Mouse (Mus musculus): ENCODE measurements at regions not wholly inside any gene's neighbourhood (a gene's known extent, or its start where the extent isn't known, plus 50 kb on each side); places are given as distances from the start of the nearest gene placed in this dataset.

GRCm38 (mm10) chr10:96692821-96693220, 76.0 kb downstream of the Btg1 start:
- peak overlapping the region; percentile 59; the same call in 1 of the 2 replicates for H3K27ac ChIP-seq (ENCODE audit: insufficient read depth, low read depth, low read length)
- 68% methylated on average over 7 of the region's 7 CpGs for whole genome bisulfite sequencing
- H3K4me3 ChIP-seq (ENCODE audit: insufficient read depth, low read depth, low read length), result no peak overlapping the region
- no peaks in the 10 kb centered on the region for H3K36me3 ChIP-seq (ENCODE audit: control insufficient read depth, insufficient read depth, low read length)
- no peaks in the 10 kb centered on the region for H3K27me3 ChIP-seq (replicated peaks; ENCODE audit: control insufficient read depth, insufficient read depth, low read length)
- peaks cover 24% of the 10 kb centered on the region for H3K4me1 ChIP-seq (ENCODE audit: control insufficient read depth, insufficient read depth, low read length)
- TF ChIP-seq CTCF (conservative IDR thresholded peaks at IDR 0.05; ENCODE audit: insufficient read depth, insufficient read length, low read depth, low read length) (no peak), POLR2A (IDR thresholded peaks at IDR 0.05; ENCODE audit: low read depth, low read length) (no peak)
- DNase-seq, result no peak

GRCm38 (mm10) chr10:96693766-96694165, 77.0 kb downstream of the Btg1 start:
- H3K36me3 ChIP-seq (ENCODE audit: control insufficient read depth, insufficient read depth, low read length), result no peaks in the 10 kb centered on the region
- TF ChIP-seq POLR2A (IDR thresholded peaks at IDR 0.05; ENCODE audit: low read depth, low read length) (no peak), CTCF (conservative IDR thresholded peaks at IDR 0.05; ENCODE audit: insufficient read depth, insufficient read length, low read depth, low read length) (no peak)
- no peak overlapping the region for H3K4me3 ChIP-seq (ENCODE audit: insufficient read depth, low read depth, low read length)
- DNase-seq, result no peak
- no peak overlapping the region for H3K27ac ChIP-seq (ENCODE audit: insufficient read depth, low read depth, low read length)
- 74% methylated on average over 6 of the region's 6 CpGs for WGBS
- H3K4me1 ChIP-seq (ENCODE audit: control insufficient read depth, insufficient read depth, low read length), result peaks cover 18% of the 10 kb centered on the region
- no peaks in the 10 kb centered on the region for H3K27me3 ChIP-seq (replicated peaks; ENCODE audit: control insufficient read depth, insufficient read depth, low read length)

GRCm38 (mm10) chr10:96696571-96696970, 79.8 kb downstream of the Btg1 start:
- TF ChIP-seq POLR2A (IDR thresholded peaks at IDR 0.05; ENCODE audit: low read depth, low read length) (no peak), CTCF (conservative IDR thresholded peaks at IDR 0.05; ENCODE audit: insufficient read depth, insufficient read length, low read depth, low read length) (no peak)
- WGBS, result 98% methylated on average over 7 of the region's 7 CpGs

GRCm38 (mm10) chr10:96697781-96698180, 81.0 kb downstream of the Btg1 start:
- DNase-seq, result peak; percentile 77
- Histone ChIP-seq H3K4me1 (ENCODE audit: control insufficient read depth, insufficient read depth, low read length) (no peaks in the 10 kb centered on the region), H3K36me3 (ENCODE audit: control insufficient read depth, insufficient read depth, low read length) (no peaks in the 10 kb centered on the region), H3K4me3 (ENCODE audit: insufficient read depth, low read depth, low read length) (no peak overlapping the region), H3K27ac (ENCODE audit: insufficient read depth, low read depth, low read length) (peak overlapping the region; percentile 88), H3K27me3 (replicated peaks; ENCODE audit: control insufficient read depth, insufficient read depth, low read length) (no peaks in the 10 kb centered on the region)
- TF ChIP-seq POLR2A (IDR thresholded peaks at IDR 0.05; ENCODE audit: low read depth, low read length) (no peak), CTCF (conservative IDR thresholded peaks at IDR 0.05; ENCODE audit: insufficient read depth, insufficient read length, low read depth, low read length) (no peak)
- 25% methylated on average over 3 of the region's 3 CpGs for WGBS

More at GRCm38 (mm10) chr10:96696571-96696970, 79.8 kb downstream of the Btg1 start:
- no peak overlapping the region for H3K4me3 ChIP-seq (ENCODE audit: insufficient read depth, low read depth, low read length)
- no peaks in the 10 kb centered on the region for H3K27me3 ChIP-seq (replicated peaks; ENCODE audit: control insufficient read depth, insufficient read depth, low read length)
- H3K27ac ChIP-seq (ENCODE audit: insufficient read depth, low read depth, low read length), result no peak overlapping the region
- peaks cover under 1% of the 10 kb centered on the region; the same call in 1 of the 2 replicates for H3K4me1 ChIP-seq (ENCODE audit: control insufficient read depth, insufficient read depth, low read length)
- no peak for DNase-seq
- no peaks in the 10 kb centered on the region for H3K36me3 ChIP-seq (ENCODE audit: control insufficient read depth, insufficient read depth, low read length)

GRCm38 (mm10) chr10:96706656-96707055, 89.8 kb downstream of the Btg1 start:
- no peaks in the 10 kb centered on the region for H3K36me3 ChIP-seq (ENCODE audit: control insufficient read depth, insufficient read depth, low read length)
- H3K4me3 ChIP-seq (ENCODE audit: insufficient read depth, low read depth, low read length), result no peak overlapping the region
- H3K4me1 ChIP-seq (ENCODE audit: control insufficient read depth, insufficient read depth, low read length), result no peaks in the 10 kb centered on the region
- TF ChIP-seq CTCF (conservative IDR thresholded peaks at IDR 0.05; ENCODE audit: insufficient read depth, insufficient read length, low read depth, low read length), result no peak
- TF ChIP-seq POLR2A (IDR thresholded peaks at IDR 0.05; ENCODE audit: low read depth, low read length), result no peak
- 83% methylated on average over 4 of the region's 4 CpGs for WGBS
- no peak overlapping the region for H3K27ac ChIP-seq (ENCODE audit: insufficient read depth, low read depth, low read length)
- no peak for DNase-seq
- no peaks in the 10 kb centered on the region for H3K27me3 ChIP-seq (replicated peaks; ENCODE audit: control insufficient read depth, insufficient read depth, low read length)

GRCm38 (mm10) chr10:96708471-96708870, 91.7 kb downstream of the Btg1 start:
- peak; percentile 29 for DNase-seq
- H3K4me3 ChIP-seq (ENCODE audit: insufficient read depth, low read depth, low read length), result no peak overlapping the region
- H3K27ac ChIP-seq (ENCODE audit: insufficient read depth, low read depth, low read length), result no peak overlapping the region
- TF ChIP-seq POLR2A (IDR thresholded peaks at IDR 0.05; ENCODE audit: low read depth, low read length), result no peak
- TF ChIP-seq CTCF (conservative IDR thresholded peaks at IDR 0.05; ENCODE audit: insufficient read depth, insufficient read length, low read depth, low read length), result no peak
- H3K27me3 ChIP-seq (replicated peaks; ENCODE audit: control insufficient read depth, insufficient read depth, low read length), result no peaks in the 10 kb centered on the region
- WGBS, result 74% methylated on average over 2 of the region's 2 CpGs
- no peaks in the 10 kb centered on the region for H3K36me3 ChIP-seq (ENCODE audit: control insufficient read depth, insufficient read depth, low read length)
- no peaks in the 10 kb centered on the region for H3K4me1 ChIP-seq (ENCODE audit: control insufficient read depth, insufficient read depth, low read length)

GRCm38 (mm10) chr10:96709698-96710356, 93.0 kb downstream of the Btg1 start:
- Histone ChIP-seq H3K27me3 (replicated peaks; ENCODE audit: control insufficient read depth, insufficient read depth, low read length) (no peaks in the 10 kb centered on the region), H3K4me1 (ENCODE audit: control insufficient read depth, insufficient read depth, low read length) (no peaks in the 10 kb centered on the region), H3K4me3 (ENCODE audit: insufficient read depth, low read depth, low read length) (no peak overlapping the region), H3K27ac (ENCODE audit: insufficient read depth, low read depth, low read length) (no peak overlapping the region), H3K36me3 (ENCODE audit: control insufficient read depth, insufficient read depth, low read length) (no peaks in the 10 kb centered on the region)
- TF ChIP-seq POLR2A (IDR thresholded peaks at IDR 0.05; ENCODE audit: low read depth, low read length) (no peak), CTCF (conservative IDR thresholded peaks at IDR 0.05; ENCODE audit: insufficient read depth, insufficient read length, low read depth, low read length) (no peak)
- 89% methylated on average over 13 of the region's 13 CpGs for WGBS
- DNase-seq, result no peak

Measured in kidney, adult 2 months (tissue).